Mouse (Mus musculus): ENCODE measurements around the gene Fubp1. TPM values are rescaled to one million over a fixed set of nuclear protein-coding genes. Genes with fewer than 3 reads are reported as not detected.

The Fubp1 gene
- 436 and 475 TPM in 2 replicates for polyA plus RNA-seq (2014; fragmentation: Nextera tagmentation; extraction: Ambion mirVana)

GRCm38 (mm10) chr3:152209967-152210634 lies at the start of gene Fubp1, which contains the start of gene Dnajb4:
TSS of gene Fubp1 (plus strand) at chr3:152210422.
TSS of gene Dnajb4 (minus strand) at chr3:152210302.
- Histone ChIP-seq H3K4me2 (ENCODE audit: low read depth, low read length, severe bottlenecking) (peak within 1 kb of the TSS; percentile 77), H3K9me3 (ENCODE audit: control insufficient read depth, low read length) (no peaks in the 10 kb centered on the region), H3K4me3 (ENCODE audit: low read depth, low read length) (peak within 1 kb of the TSS; percentile 97), H3K36me3 (ENCODE audit: control insufficient read depth, insufficient read depth, low read length) (no peaks in the 10 kb centered on the region; the same call in 1 of the 2 replicates), H3K4me1 (replicated peaks; ENCODE audit: control insufficient read depth, insufficient read depth, low read length) (peaks cover 12% of the 10 kb centered on the region; the same call in 1 of the 2 replicates), H3K9ac (ENCODE audit: low read length) (peak within 1 kb of the TSS; percentile 100), H3K27ac (ENCODE audit: low read depth, low read length) (peak within 1 kb of the TSS; percentile 99), H3K27me3 (ENCODE audit: control insufficient read depth, insufficient read depth, low read length) (no peaks in the 10 kb centered on the region)
- DNase-seq (ENCODE audit: low spot score) (peak; percentile 100), ATAC-seq (replicated peaks; ENCODE audit: low FRiP score) (peak; percentile 96)
- under 1% methylated on average over 82 of the region's 85 CpGs for WGBS

- Histone ChIP-seq H3K4me1 (replicated peaks; ENCODE audit: control insufficient read depth, insufficient read depth, low read length) (0 out of 2 replicates have a peak, but pooled peaks cover 3% of the 10 kb centered on the region), H3K27me3 (ENCODE audit: control insufficient read depth, insufficient read depth, low read length) (peaks cover 8% of the 10 kb centered on the region), H3K9me3 (ENCODE audit: control insufficient read depth, low read length) (no peaks in the 10 kb centered on the region), H3K36me3 (ENCODE audit: control insufficient read depth, insufficient read depth, low read length) (no peaks in the 10 kb centered on the region), H3K9ac (ENCODE audit: low read length) (no peak overlapping the region), H3K4me2 (ENCODE audit: low read depth, low read length, severe bottlenecking) (no peak overlapping the region), H3K4me3 (ENCODE audit: low read depth, low read length) (no peak overlapping the region), H3K27ac (ENCODE audit: low read depth, low read length) (no peak overlapping the region)
- WGBS = 66% methylated on average over 4 of the region's 4 CpGs
- ATAC-seq (replicated peaks; ENCODE audit: low FRiP score) (no peak), DNase-seq (ENCODE audit: low spot score) (no peak)
Observed at GRCm38 (mm10) chr3:152160607-152161006, 49.6 kb upstream of the Fubp1 start.

GRCm38 (mm10) chr3:152163320-152163719 lies 46.9 kb upstream of the Fubp1 start:
- Histone ChIP-seq H3K36me3 (ENCODE audit: control insufficient read depth, insufficient read depth, low read length) (no peaks in the 10 kb centered on the region), H3K4me2 (ENCODE audit: low read depth, low read length, severe bottlenecking) (no peak overlapping the region), H3K4me1 (replicated peaks; ENCODE audit: control insufficient read depth, insufficient read depth, low read length) (peaks cover 3% of the 10 kb centered on the region; the same call in 1 of the 2 replicates), H3K9ac (ENCODE audit: low read length) (no peak overlapping the region), H3K27me3 (ENCODE audit: control insufficient read depth, insufficient read depth, low read length) (peaks cover 12% of the 10 kb centered on the region), H3K27ac (ENCODE audit: low read depth, low read length) (no peak overlapping the region), H3K9me3 (ENCODE audit: control insufficient read depth, low read length) (no peaks in the 10 kb centered on the region), H3K4me3 (ENCODE audit: low read depth, low read length) (no peak overlapping the region)
- ATAC-seq (replicated peaks; ENCODE audit: low FRiP score) (no peak), DNase-seq (ENCODE audit: low spot score) (no peak)
- 92% methylated on average over 8 of the region's 8 CpGs for WGBS

- DNase-seq (ENCODE audit: low spot score) = no peak
- no peaks in the 10 kb centered on the region for H3K9me3 ChIP-seq (ENCODE audit: control insufficient read depth, low read length)
- H3K4me1 ChIP-seq (replicated peaks; ENCODE audit: control insufficient read depth, insufficient read depth, low read length) = peaks cover 3% of the 10 kb centered on the region; the same call in 1 of the 2 replicates
- 31% methylated on average over 9 of the region's 9 CpGs for WGBS
- ATAC-seq (replicated peaks; ENCODE audit: low FRiP score) = no peak
- H3K9ac ChIP-seq (ENCODE audit: low read length) = no peak overlapping the region
- no peak overlapping the region for H3K4me2 ChIP-seq (ENCODE audit: low read depth, low read length, severe bottlenecking)
- H3K36me3 ChIP-seq (ENCODE audit: control insufficient read depth, insufficient read depth, low read length) = no peaks in the 10 kb centered on the region
- no peak overlapping the region for H3K27ac ChIP-seq (ENCODE audit: low read depth, low read length)
- peaks cover 12% of the 10 kb centered on the region for H3K27me3 ChIP-seq (ENCODE audit: control insufficient read depth, insufficient read depth, low read length)
- H3K4me3 ChIP-seq (ENCODE audit: low read depth, low read length) = peak overlapping the region; percentile 43; the same call in 1 of the 2 replicates
Observed at GRCm38 (mm10) chr3:152165014-152165350, 45.2 kb upstream of the Fubp1 start.

- Histone ChIP-seq H3K4me2 (ENCODE audit: low read depth, low read length, severe bottlenecking) (peak overlapping the region; percentile 99), H3K36me3 (ENCODE audit: control insufficient read depth, insufficient read depth, low read length) (no peaks in the 10 kb centered on the region), H3K27me3 (ENCODE audit: control insufficient read depth, insufficient read depth, low read length) (peaks cover 12% of the 10 kb centered on the region), H3K9me3 (ENCODE audit: control insufficient read depth, low read length) (no peaks in the 10 kb centered on the region), H3K4me3 (ENCODE audit: low read depth, low read length) (peak overlapping the region; percentile 43), H3K4me1 (replicated peaks; ENCODE audit: control insufficient read depth, insufficient read depth, low read length) (peaks cover 3% of the 10 kb centered on the region; the same call in 1 of the 2 replicates), H3K27ac (ENCODE audit: low read depth, low read length) (no peak overlapping the region), H3K9ac (ENCODE audit: low read length) (peak overlapping the region; percentile 57)
- ATAC-seq (replicated peaks; ENCODE audit: low FRiP score) = peak; percentile 66
- WGBS = 1% methylated on average over 53 of the region's 53 CpGs
- peak; percentile 72 for DNase-seq (ENCODE audit: low spot score)
Observed at GRCm38 (mm10) chr3:152165351-152166098, 44.7 kb upstream of the Fubp1 start.

GRCm38 (mm10) chr3:152166099-152166423 lies 44.2 kb upstream of the Fubp1 start, which contains the start of gene Gipc2:
TSS of gene Gipc2 (minus strand) at chr3:152166230.
- H3K4me1 ChIP-seq (replicated peaks; ENCODE audit: control insufficient read depth, insufficient read depth, low read length) = peaks cover 3% of the 10 kb centered on the region; the same call in 1 of the 2 replicates
- H3K36me3 ChIP-seq (ENCODE audit: control insufficient read depth, insufficient read depth, low read length) = no peaks in the 10 kb centered on the region
- 3% methylated on average over 10 of the region's 10 CpGs for WGBS
- ATAC-seq (replicated peaks; ENCODE audit: low FRiP score) = peak; percentile 18
- H3K9ac ChIP-seq (ENCODE audit: low read length) = peak within 1 kb of the TSS; percentile 57
- H3K4me3 ChIP-seq (ENCODE audit: low read depth, low read length) = peak within 1 kb of the TSS; percentile 43
- peak within 1 kb of the TSS; percentile 99 for H3K4me2 ChIP-seq (ENCODE audit: low read depth, low read length, severe bottlenecking)
- no peaks in the 10 kb centered on the region for H3K9me3 ChIP-seq (ENCODE audit: control insufficient read depth, low read length)
- H3K27ac ChIP-seq (ENCODE audit: low read depth, low read length) = no peak within 1 kb of the TSS
- peaks cover 12% of the 10 kb centered on the region for H3K27me3 ChIP-seq (ENCODE audit: control insufficient read depth, insufficient read depth, low read length)
- no peak for DNase-seq (ENCODE audit: low spot score)

- peaks cover 3% of the 10 kb centered on the region; the same call in 1 of the 2 replicates for H3K4me1 ChIP-seq (replicated peaks; ENCODE audit: control insufficient read depth, insufficient read depth, low read length)
- DNase-seq (ENCODE audit: low spot score) (peak; percentile 63), ATAC-seq (replicated peaks; ENCODE audit: low FRiP score) (peak; percentile 47)
- no peak overlapping the region for H3K27ac ChIP-seq (ENCODE audit: low read depth, low read length)
- H3K4me2 ChIP-seq (ENCODE audit: low read depth, low read length, severe bottlenecking) = peak overlapping the region; percentile 44
- H3K9me3 ChIP-seq (ENCODE audit: control insufficient read depth, low read length) = no peaks in the 10 kb centered on the region
- 0 out of 2 replicates have a peak overlapping the region, but pooled peaks have one; percentile 13 for H3K9ac ChIP-seq (ENCODE audit: low read length)
- peaks cover 12% of the 10 kb centered on the region for H3K27me3 ChIP-seq (ENCODE audit: control insufficient read depth, insufficient read depth, low read length)
- peak overlapping the region; percentile 43 for H3K4me3 ChIP-seq (ENCODE audit: low read depth, low read length)
- no peaks in the 10 kb centered on the region for H3K36me3 ChIP-seq (ENCODE audit: control insufficient read depth, insufficient read depth, low read length)
- WGBS = 9% methylated on average over 29 of the region's 29 CpGs
Observed at GRCm38 (mm10) chr3:152166699-152167451, 43.3 kb upstream of the Fubp1 start.

GRCm38 (mm10) chr3:152168007-152168406 lies 42.2 kb upstream of the Fubp1 start:
- no peaks in the 10 kb centered on the region for H3K36me3 ChIP-seq (ENCODE audit: control insufficient read depth, insufficient read depth, low read length)
- no peak overlapping the region for H3K9ac ChIP-seq (ENCODE audit: low read length)
- WGBS = 96% methylated on average over 10 of the region's 10 CpGs
- no peaks in the 10 kb centered on the region for H3K9me3 ChIP-seq (ENCODE audit: control insufficient read depth, low read length)
- DNase-seq (ENCODE audit: low spot score) (no peak), ATAC-seq (replicated peaks; ENCODE audit: low FRiP score) (no peak)
- peaks cover 3% of the 10 kb centered on the region; the same call in 1 of the 2 replicates for H3K4me1 ChIP-seq (replicated peaks; ENCODE audit: control insufficient read depth, insufficient read depth, low read length)
- H3K27ac ChIP-seq (ENCODE audit: low read depth, low read length) = no peak overlapping the region
- H3K4me3 ChIP-seq (ENCODE audit: low read depth, low read length) = no peak overlapping the region
- no peak overlapping the region for H3K4me2 ChIP-seq (ENCODE audit: low read depth, low read length, severe bottlenecking)
- peaks cover 12% of the 10 kb centered on the region for H3K27me3 ChIP-seq (ENCODE audit: control insufficient read depth, insufficient read depth, low read length)

All from forebrain, embryonic 11.5 days (tissue).